7 mouse cellular contexts compared by ENCODE assay signal in genomic region chr15:101227971-101228370, GRCm38 (mm10). TPM values are rescaled to one million over a fixed set of nuclear protein-coding genes. Genes with fewer than 3 reads are reported as not detected.
DNase-seq lines count a peak whose midpoint lies in the region; ATAC-seq and TF ChIP-seq lines count a peak whose summit lies in the region.

No protein-coding gene starts in this region.

- no peak for TF ChIP-seq POLR2A in myocyte (IDR thresholded peaks at IDR 0.05; ENCODE audit: insufficient read length, low read depth)

- H3K27me3 ChIP-seq in heart, embryonic 12.5 days (replicated peaks): peaks cover 28% of the 10 kb centered on the region
- no peaks in the 10 kb centered on the region for H3K27me3 ChIP-seq in myocyte (ENCODE audit: control insufficient read depth, insufficient read depth, insufficient read length)
- peaks cover 5% of the 10 kb centered on the region for H3K27me3 ChIP-seq in forebrain, embryonic 11.5 days (ENCODE audit: control insufficient read depth, insufficient read depth, low read length)

- ATAC-seq in heart, embryonic 12.5 days (ENCODE audit: insufficient number of reproducible peaks, low FRiP score): peak; percentile 80
- no peak for ATAC-seq in forebrain, embryonic 11.5 days (replicated peaks; ENCODE audit: low FRiP score)

- no peak overlapping the region; the same call in 1 of the 2 replicates for H3K4me3 ChIP-seq in heart, embryonic 12.5 days
- H3K4me3 ChIP-seq in myocyte: no peak overlapping the region
- H3K4me3 ChIP-seq in forebrain, embryonic 11.5 days (ENCODE audit: low read depth, low read length): no peak overlapping the region

- H3K79me2 ChIP-seq in myocyte (ENCODE audit: control insufficient read depth, insufficient read depth): no peaks in the 10 kb centered on the region

- H3K9me3 ChIP-seq in heart, embryonic 12.5 days (replicated peaks): no peaks in the 10 kb centered on the region
- no peaks in the 10 kb centered on the region for H3K9me3 ChIP-seq in forebrain, embryonic 11.5 days (ENCODE audit: control insufficient read depth, low read length)

- DNase-seq in MN1 (ENCODE audit: low spot score): peak; percentile 71
- DNase-seq in adrenal gland, postnatal 36 days: peak; percentile 61 to 82
- peak; percentile 85 to 88 for DNase-seq in kidney, postnatal 36 days
- no peak for DNase-seq in urinary bladder, postnatal 25 days (ENCODE audit: low spot score)
- DNase-seq in forebrain, embryonic 11.5 days (ENCODE audit: low spot score): no peak

- H3K27ac ChIP-seq in heart, embryonic 12.5 days (ENCODE audit: poor library complexity, severe bottlenecking): peak overlapping the region; percentile 75
- H3K27ac ChIP-seq in forebrain, embryonic 11.5 days (ENCODE audit: low read depth, low read length): no peak overlapping the region

- H3K4me2 ChIP-seq in heart, embryonic 12.5 days: peak overlapping the region; percentile 39; the same call in 1 of the 2 replicates
- no peak overlapping the region for H3K4me2 ChIP-seq in myocyte (ENCODE audit: low read depth)
- H3K4me2 ChIP-seq in forebrain, embryonic 11.5 days (ENCODE audit: low read depth, low read length, severe bottlenecking): no peak overlapping the region

- peaks cover 41% of the 10 kb centered on the region for H3K36me3 ChIP-seq in heart, embryonic 12.5 days
- peaks cover 7% of the 10 kb centered on the region for H3K36me3 ChIP-seq in myocyte (ENCODE audit: control insufficient read depth, insufficient read depth)
- peaks cover 3% of the 10 kb centered on the region for H3K36me3 ChIP-seq in forebrain, embryonic 11.5 days (ENCODE audit: control insufficient read depth, insufficient read depth, low read length)

- no peak overlapping the region for H3ac ChIP-seq in myocyte (ENCODE audit: control insufficient read depth, insufficient read length)

- peak overlapping the region; percentile 25; the same call in 1 of the 2 replicates for H3K9ac ChIP-seq in heart, embryonic 12.5 days
- no peak overlapping the region for H3K9ac ChIP-seq in forebrain, embryonic 11.5 days (ENCODE audit: low read length)

- 21% methylated on average over 7 of the region's 7 CpGs for WGBS in heart, embryonic 12.5 days
- WGBS in forebrain, embryonic 11.5 days: 23% methylated on average over 7 of the region's 7 CpGs

- H3K4me1 ChIP-seq in heart, embryonic 12.5 days (replicated peaks): peaks cover 46% of the 10 kb centered on the region
- peaks cover 21% of the 10 kb centered on the region; the same call in 1 of the 2 replicates for H3K4me1 ChIP-seq in forebrain, embryonic 11.5 days (replicated peaks; ENCODE audit: control insufficient read depth, insufficient read depth, low read length)

TF ChIP-seq in myocyte, 11 proteins besides CTCF, POLR2A, EP300 and RAD21:
- no peak for TF ChIP-seq TCF12 (IDR thresholded peaks at IDR 0.05; ENCODE audit: insufficient read depth, poor library complexity, severe bottlenecking)
- TF ChIP-seq MYOG (IDR thresholded peaks at IDR 0.05; ENCODE audit: control insufficient read depth in 1 of 3, insufficient read depth in 1 of 3, insufficient read length in 2 of 3, low read depth in 2 of 3): peak in 2 of 3 experiments; percentile 52 to 64
- TF ChIP-seq MYOD1 (IDR thresholded peaks at IDR 0.05; ENCODE audit: control insufficient read depth in 1 of 3, insufficient read length in 2 of 3, low read depth in 2 of 3): peak in 2 of 3 experiments; percentile 62 to 79
- no peak for TF ChIP-seq E2F4 (IDR thresholded peaks at IDR 0.05; ENCODE audit: insufficient read depth)
- TF ChIP-seq POLR2AphosphoS2 (IDR thresholded peaks at IDR 0.05; ENCODE audit: insufficient read length, low read depth): no peak

RNA-seq across cellular contexts. Expression of gene Grasp, which starts 4.0 kb away (rescaled TPM):
- total RNA-seq in adrenal gland, postnatal 36 days (2021): 10 to 100 TPM; 18.7 to 60.1 TPM
- 6.6 and 7.3 TPM in 2 replicates for polyA plus RNA-seq in heart, embryonic 12.5 days (2016; fragmentation: Nextera tagmentation; extraction: Ambion mirVana)
- polyA plus RNA-seq in myocyte (2012; fragmentation: generic; extraction: Trizol): 11.0 TPM
- polyA plus RNA-seq in forebrain, embryonic 11.5 days (2014; fragmentation: Nextera tagmentation; extraction: Ambion mirVana): 4.6 and 5.6 TPM in 2 replicates

RNA-seq across cellular contexts. Expression of gene Nr4a1, which starts 26.1 kb away (rescaled TPM):
- total RNA-seq in adrenal gland, postnatal 36 days (2021): 1,000 to 10,000 TPM in 1 of 2 experiments, 100 to 1,000 TPM in 1; 924 to 1,160 TPM
- polyA plus RNA-seq in heart, embryonic 12.5 days (2016; fragmentation: Nextera tagmentation; extraction: Ambion mirVana): 14.4 and 17.4 TPM in 2 replicates
- 15.3 TPM for polyA plus RNA-seq in myocyte (2012; fragmentation: generic; extraction: Trizol)
- polyA plus RNA-seq in forebrain, embryonic 11.5 days (2014; fragmentation: Nextera tagmentation; extraction: Ambion mirVana): 2.6 and 2.7 TPM in 2 replicates

RNA-seq across cellular contexts. Expression of gene Acvr1b, which starts 54.1 kb away (rescaled TPM):
- 1 to 10 TPM; 8.5 to 9.3 TPM for total RNA-seq in adrenal gland, postnatal 36 days (2021)
- polyA plus RNA-seq in heart, embryonic 12.5 days (2016; fragmentation: Nextera tagmentation; extraction: Ambion mirVana): 6.8 TPM in 2 replicates
- 5.3 TPM for polyA plus RNA-seq in myocyte (2012; fragmentation: generic; extraction: Trizol)
- 15.0 and 16.0 TPM in 2 replicates for polyA plus RNA-seq in forebrain, embryonic 11.5 days (2014; fragmentation: Nextera tagmentation; extraction: Ambion mirVana)

RNA-seq across cellular contexts. Expression of gene Atg101, which starts 56.1 kb away (rescaled TPM):
- 10 to 100 TPM; 53.6 to 90.1 TPM for total RNA-seq in adrenal gland, postnatal 36 days (2021)
- polyA plus RNA-seq in heart, embryonic 12.5 days (2016; fragmentation: Nextera tagmentation; extraction: Ambion mirVana): 46.6 and 49.7 TPM in 2 replicates
- polyA plus RNA-seq in myocyte (2012; fragmentation: generic; extraction: Trizol): 110 TPM
- polyA plus RNA-seq in forebrain, embryonic 11.5 days (2014; fragmentation: Nextera tagmentation; extraction: Ambion mirVana): 62.1 and 65.7 TPM in 2 replicates

Comparison
In these comparisons a context has a peak if more than half of its experiments do, and no peak if none do; other contexts are left out.
1. DNase-seq: peak in MN1 (single experiment), adrenal gland, postnatal 36 days (2 of 2) and kidney, postnatal 36 days (2 of 2); none in urinary bladder, postnatal 25 days (single experiment) and forebrain, embryonic 11.5 days (single experiment).